Mouse (Mus musculus) kidney, adult 2 months (tissue): ENCODE measurements at regions not wholly inside any gene's neighbourhood (a gene's known extent, or its start where the extent isn't known, plus 50 kb on each side); places are given as distances from the start of the nearest gene placed in this dataset.

Source experiments
- CTCF ChIP-seq: fragments of 200-500 bp; conservative IDR thresholded peaks from 2 replicates; pipeline ENCODE4 v1.5.1; 2011; ENCODE audit warnings: low read depth, mild to moderate bottlenecking, control low read depth, low read length, moderate library complexity, mixed read lengths; ENCODE audit not compliant: insufficient read depth, insufficient read length
- POLR2A ChIP-seq: fragments of 200-500 bp; IDR thresholded peaks from one replicate; pipeline ENCODE4 v1.6.1; 2011; ENCODE audit warnings: low read depth, low read length, control low read depth

GRCm38 (mm10) chr16:55522283-55522682 is 224.5 kb upstream of the Zpld1 start:
- TF ChIP-seq CTCF (no peak), POLR2A (no peak)
